Mouse (Mus musculus): ENCODE results near the gene Abca13.

Abca13 gene

GRCm38 (mm10) chr11:9684952-9685351 lies 493.2 kb downstream of the Abca13 start:
- no peak for DNase-seq (ENCODE audit: inconsistent ontology term)

- DNase-seq (ENCODE audit: inconsistent ontology term): no peak
These were observed 513.4 kb downstream of the Abca13 start for GRCm38 (mm10) chr11:9705190-9705589.

- DNase-seq (ENCODE audit: inconsistent ontology term): no peak
These were observed 536.2 kb downstream of the Abca13 start for GRCm38 (mm10) chr11:9727810-9728490.

GRCm38 (mm10) chr11:9731300-9731699 lies 539.6 kb downstream of the Abca13 start:
- peak; percentile 11 for DNase-seq (ENCODE audit: inconsistent ontology term)
